Mouse (Mus musculus): ENCODE data around the gene Syne1. TPM values are rescaled to one million over a fixed set of nuclear protein-coding genes. Genes with fewer than 3 reads are reported as not detected.

The Syne1 gene
- polyA plus RNA-seq, 1 experiment, result 38.7 TPM

DNA sequence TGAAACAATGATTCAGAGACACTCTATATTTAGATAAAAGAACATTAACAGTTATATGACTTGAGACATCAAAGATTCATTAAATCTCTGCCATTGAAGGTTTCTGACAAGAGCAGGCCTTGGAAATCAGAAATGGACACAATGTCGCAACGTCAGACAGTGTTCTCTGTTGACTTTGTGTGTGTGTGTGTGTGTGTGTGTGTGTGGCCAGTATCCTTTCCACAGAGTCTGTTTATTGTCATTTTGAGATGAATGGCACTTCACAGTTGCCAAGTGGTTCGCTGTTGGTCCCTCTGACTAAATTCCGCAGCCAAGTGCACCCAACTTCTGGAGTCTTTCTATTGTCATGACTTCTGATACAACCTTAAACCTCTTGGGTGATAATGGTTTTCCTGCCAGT is 577.0 kb downstream of the Syne1 start:
- H3K4me3 ChIP-seq (ENCODE audit: insufficient read depth, low read length), result no peak overlapping the region
- H3K4me1 ChIP-seq (ENCODE audit: control insufficient read depth, insufficient read depth, low read length), result no peaks in the 10 kb centered on the region; the same call in 1 of the 2 replicates
- no peak overlapping the region for H3K27ac ChIP-seq (ENCODE audit: insufficient read depth, low read length)
- TF ChIP-seq CTCF (IDR thresholded peaks at IDR 0.05; ENCODE audit: borderline replicate concordance, insufficient read depth, low read length), result no peak
- no peak for TF ChIP-seq POLR2A (IDR thresholded peaks at IDR 0.05; ENCODE audit: low read depth, low read length)

DNA sequence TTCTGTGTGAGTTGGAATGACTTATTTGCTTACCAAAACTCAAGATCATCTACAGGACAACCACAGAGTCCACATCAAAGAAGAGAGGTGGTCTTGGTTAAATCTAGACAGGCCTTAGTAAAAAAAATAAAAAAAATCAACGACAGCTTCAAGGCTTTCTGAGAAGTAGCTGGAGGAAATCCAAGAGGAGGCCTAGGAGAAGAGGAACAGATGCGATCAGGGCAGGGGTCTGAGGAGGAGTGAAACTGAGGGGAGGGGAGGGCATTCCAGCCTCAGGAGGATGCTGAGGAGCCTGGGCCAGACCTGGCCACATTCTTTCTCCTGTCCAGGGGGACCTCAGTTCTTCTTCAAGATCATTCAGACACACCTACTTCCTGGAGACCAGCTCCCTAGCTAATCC is 579.3 kb downstream of the Syne1 start:
- TF ChIP-seq CTCF (IDR thresholded peaks at IDR 0.05; ENCODE audit: borderline replicate concordance, insufficient read depth, low read length) (no peak), POLR2A (IDR thresholded peaks at IDR 0.05; ENCODE audit: low read depth, low read length) (no peak)
- H3K4me1 ChIP-seq (ENCODE audit: control insufficient read depth, insufficient read depth, low read length), result no peaks in the 10 kb centered on the region; the same call in 1 of the 2 replicates

DNA sequence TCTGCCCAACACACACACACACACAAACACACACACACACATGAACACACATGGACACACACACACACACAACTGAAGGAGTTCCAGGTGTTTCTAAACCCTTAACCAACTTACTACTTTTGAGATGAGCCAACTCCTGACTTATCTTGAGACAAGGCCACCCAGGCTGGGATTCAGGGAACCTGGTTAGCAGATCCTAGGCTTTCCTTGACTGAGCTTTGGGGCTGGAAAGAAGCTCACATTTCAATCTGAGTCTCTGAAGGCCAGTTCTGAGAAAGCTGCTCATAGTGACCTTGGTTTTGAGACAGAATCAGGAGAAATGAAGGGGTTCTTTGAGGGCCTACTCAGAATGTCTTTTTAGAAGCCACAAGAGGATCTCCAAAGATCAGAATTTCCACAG is 579.7 kb downstream of the Syne1 start:
- TF ChIP-seq CTCF (IDR thresholded peaks at IDR 0.05; ENCODE audit: borderline replicate concordance, insufficient read depth, low read length), result no peak
- no peaks in the 10 kb centered on the region; the same call in 1 of the 2 replicates for H3K4me1 ChIP-seq (ENCODE audit: control insufficient read depth, insufficient read depth, low read length)
- H3K27ac ChIP-seq (ENCODE audit: insufficient read depth, low read length), result no peak overlapping the region
- H3K4me3 ChIP-seq (ENCODE audit: insufficient read depth, low read length), result no peak overlapping the region

More for the DNA sequence above, 579.3 kb downstream of the Syne1 start:
- Histone ChIP-seq H3K27ac (ENCODE audit: insufficient read depth, low read length) (no peak overlapping the region), H3K4me3 (ENCODE audit: insufficient read depth, low read length) (no peak overlapping the region)

DNA sequence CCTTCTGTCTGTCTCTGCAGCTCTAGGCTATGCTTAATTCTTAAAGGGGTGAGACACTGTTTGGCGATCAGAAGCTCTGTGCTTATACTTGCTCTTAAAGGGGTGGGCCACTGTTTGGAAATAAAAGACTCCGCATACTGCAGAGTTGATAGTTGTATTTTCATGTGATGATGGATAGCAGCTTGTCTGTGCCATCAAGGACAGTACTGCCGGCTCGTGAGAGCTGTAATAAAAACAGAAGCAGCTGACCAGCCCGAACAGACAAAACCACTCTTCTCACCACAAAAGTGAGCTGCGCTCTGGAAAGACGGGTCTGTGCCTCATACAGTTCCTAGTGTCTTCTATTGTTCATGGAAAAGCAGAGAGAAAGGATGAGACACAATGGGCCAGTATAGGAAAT is 580.1 kb downstream of the Syne1 start:
- H3K4me1 ChIP-seq (ENCODE audit: control insufficient read depth, insufficient read depth, low read length), result no peaks in the 10 kb centered on the region; the same call in 1 of the 2 replicates
- H3K4me3 ChIP-seq (ENCODE audit: insufficient read depth, low read length), result no peak overlapping the region
- TF ChIP-seq POLR2A (IDR thresholded peaks at IDR 0.05; ENCODE audit: low read depth, low read length) (no peak), CTCF (IDR thresholded peaks at IDR 0.05; ENCODE audit: borderline replicate concordance, insufficient read depth, low read length) (no peak)
- H3K27ac ChIP-seq (ENCODE audit: insufficient read depth, low read length), result no peak overlapping the region

Other genes starting within 250 kb of the Syne1 start
- gene Myct1, start 42.3 kb upstream of the Syne1 start, polyA plus RNA-seq (2011; ENCODE audit: insufficient read length, low read depth, missing spikeins), result 0.18 and 0.57 TPM in 2 replicates
- 0.97 TPM in 1 of 2 replicates, not detected in the other for gene Vip, start 87.7 kb upstream of the Syne1 start, polyA plus RNA-seq (2011; ENCODE audit: insufficient read length, low read depth, missing spikeins)